Mouse (Mus musculus): Measurements from ENCODE around the gene Rfpl4. TPM values are rescaled to one million over a fixed set of nuclear protein-coding genes. Genes with fewer than 3 reads are reported as not detected.
A peak's percentile ranks its signal among the peaks of the same experiment; 100 is the strongest.
"Not testable (repeated sequence)": the region's sequence is repeated elsewhere in the genome, so short reads cannot be mapped to it uniquely, and the experiment has no call there.

Gene Rfpl4
- total RNA-seq, 2 experiments from 2014 or later: not detected

- no peak for DNase-seq (ENCODE audit: low spot score in 2 of 2)
Measured at GRCm38 (mm10) chr7:5081241-5081640, 35.5 kb downstream of the Rfpl4 start.

GRCm38 (mm10) chr7:5080815-5081214, 35.9 kb downstream of the Rfpl4 start:
- no peak for DNase-seq (ENCODE audit: low spot score in 2 of 2)

GRCm38 (mm10) chr7:5080010-5080751, 36.6 kb downstream of the Rfpl4 start, which contains the start of gene Epn1:
Gene Epn1 (plus strand): TSS chr7:5080235.
- DNase-seq (ENCODE audit: low spot score in 2 of 2): peak; percentile 95 to 97

GRCm38 (mm10) chr7:5079365-5080009, 37.3 kb downstream of the Rfpl4 start:
- not testable (repeated sequence) for DNase-seq (ENCODE audit: low spot score in 2 of 2)

GRCm38 (mm10) chr7:5076931-5077330, 39.8 kb downstream of the Rfpl4 start:
- DNase-seq (ENCODE audit: low spot score in 2 of 2): no peak

GRCm38 (mm10) chr7:5074984-5075383, 41.8 kb downstream of the Rfpl4 start:
- DNase-seq (ENCODE audit: low spot score in 2 of 2): no peak

GRCm38 (mm10) chr7:5073586-5073985, 43.2 kb downstream of the Rfpl4 start:
- no peak for DNase-seq (ENCODE audit: low spot score in 2 of 2)

GRCm38 (mm10) chr7:5064886-5065285, 51.9 kb downstream of the Rfpl4 start:
- no peak for DNase-seq (ENCODE audit: low spot score in 2 of 2)

- DNase-seq (ENCODE audit: low spot score in 2 of 2): no peak
Measured at GRCm38 (mm10) chr7:5062360-5063001, 54.3 kb downstream of the Rfpl4 start.

- peak; percentile 95 to 98 for DNase-seq (ENCODE audit: low spot score in 2 of 2)
Measured at GRCm38 (mm10) chr7:5061774-5062359, 54.9 kb downstream of the Rfpl4 start, which contains the start of gene U2af2. Gene U2af2 (plus strand): TSS chr7:5062143.

GRCm38 (mm10) chr7:5060944-5061773, 55.6 kb downstream of the Rfpl4 start:
- peak; percentile 100 for DNase-seq (ENCODE audit: low spot score in 2 of 2)

- DNase-seq (ENCODE audit: low spot score in 2 of 2): peak; percentile 75 to 82
Measured at GRCm38 (mm10) chr7:5060239-5060731, 56.5 kb downstream of the Rfpl4 start.

Small RNA genes lying within 50 kb of the gene (microRNA-seq; reads per million reads assigned to microRNA genes)
- gene Gm26217: 0 reads per million in 2 experiments

Other genes starting within 250 kb of the Rfpl4 start
- gene Isoc2b, start 246.7 kb downstream of the Rfpl4 start, total RNA-seq (2021): 1 to 10 TPM; 3.0 to 4.3 TPM
- 1 to 10 TPM; 7.2 to 8.2 TPM for gene Isoc2a, start 239.8 kb downstream of the Rfpl4 start, total RNA-seq (2021)
- under 1 TPM in 1 of 2 experiments, not detected in 1; 0.45 TPM for gene Gm36210, start 210.4 kb downstream of the Rfpl4 start, total RNA-seq (2021)
- gene Zfp628, start 201.7 kb downstream of the Rfpl4 start, total RNA-seq (2021): 10 to 100 TPM; 14.3 TPM
- gene Nat14, start 194.9 kb downstream of the Rfpl4 start, total RNA-seq (2021): 10 to 100 TPM; 57.9 to 67.4 TPM
- gene Ssc5d, start 191.2 kb downstream of the Rfpl4 start, total RNA-seq (2021): 1 to 10 TPM; 2.9 to 3.0 TPM
- gene Sbk2, start 152.5 kb downstream of the Rfpl4 start, total RNA-seq (2021): not detected
- gene Sbk3, start 145.8 kb downstream of the Rfpl4 start, total RNA-seq (2021): under 1 TPM; 0.40 to 0.57 TPM
- gene Zfp579, start 120.8 kb downstream of the Rfpl4 start, total RNA-seq (2021): 10 to 100 TPM; 38.2 to 46.0 TPM
- 1 to 10 TPM; 4.5 TPM for gene Zfp524, start 102.5 kb downstream of the Rfpl4 start, total RNA-seq (2021)
- gene Fiz1, start 102.3 kb downstream of the Rfpl4 start, total RNA-seq (2021): 10 to 100 TPM; 22.2 to 23.4 TPM
- gene Gm44973, start 101.5 kb downstream of the Rfpl4 start, total RNA-seq (2021): not detected
- gene Zfp865, start 96.6 kb downstream of the Rfpl4 start, total RNA-seq (2021): 10 to 100 TPM; 36.4 TPM
- gene Ccdc106, start 96.4 kb downstream of the Rfpl4 start, total RNA-seq (2021): 10 to 100 TPM; 59.9 to 60.2 TPM
- not detected for gene 4632433K11Rik, start 82.8 kb downstream of the Rfpl4 start, total RNA-seq (2021)
- 1 to 10 TPM; 5.4 to 5.8 TPM for gene Zfp784, start 78.5 kb downstream of the Rfpl4 start, total RNA-seq (2021)
- gene Zfp580, start 65.4 kb downstream of the Rfpl4 start, total RNA-seq (2021): 10 to 100 TPM; 74.9 to 80.4 TPM
- 100 to 1,000 TPM; 174 to 184 TPM for gene U2af2, start 54.8 kb downstream of the Rfpl4 start, total RNA-seq (2021)
- 100 to 1,000 TPM; 402 to 408 TPM for gene Epn1, start 36.7 kb downstream of the Rfpl4 start, total RNA-seq (2021)
- not detected for gene Rasl2-9, start 9.0 kb upstream of the Rfpl4 start, total RNA-seq (2021)
- not detected for gene Vmn1r55, start 32.7 kb upstream of the Rfpl4 start, total RNA-seq (2021)
- not detected for gene Vmn1r56, start 79.8 kb upstream of the Rfpl4 start, total RNA-seq (2021)
- not detected for gene Vmn1r57, start 101.5 kb upstream of the Rfpl4 start, total RNA-seq (2021)
- gene Gm5065, start 233.6 kb upstream of the Rfpl4 start, total RNA-seq (2021): not detected
- not detected for gene Nlrp2, start 234.1 kb upstream of the Rfpl4 start, total RNA-seq (2021)

All from layer of hippocampus, postnatal 10 days (tissue).